Mouse (Mus musculus): ENCODE measurements at regions not wholly inside any gene's neighbourhood (a gene's known extent, or its start where the extent isn't known, plus 50 kb on each side); places are given as distances from the start of the nearest gene placed in this dataset.
A peak's percentile ranks its signal among the peaks of the same experiment; 100 is the strongest.

- no peak for ATAC-seq (replicated peaks)
- WGBS: 87% methylated on average over 8 of the region's 8 CpGs
Measured at GRCm38 (mm10) chr13:106689051-106689450, 247.7 kb downstream of the Ipo11 start.

GRCm38 (mm10) chr13:106669665-106670064, 267.1 kb downstream of the Ipo11 start:
- Histone ChIP-seq H3K4me2 (replicated peaks) (no peak overlapping the region), H3K4me1 (no peaks in the 10 kb centered on the region), H3K36me3 (no peaks in the 10 kb centered on the region), H3K9me3 (no peaks in the 10 kb centered on the region), H3K27ac (replicated peaks) (no peak overlapping the region), H3K27me3 (no peaks in the 10 kb centered on the region), H3K9ac (replicated peaks) (no peak overlapping the region), H3K4me3 (no peak overlapping the region)
- WGBS: 90% methylated on average over 5 of the region's 5 CpGs
- no peak for ATAC-seq (replicated peaks)

More at GRCm38 (mm10) chr13:106689051-106689450, 247.7 kb downstream of the Ipo11 start:
- no peaks in the 10 kb centered on the region for H3K27me3 ChIP-seq
- no peaks in the 10 kb centered on the region for H3K9me3 ChIP-seq
- H3K36me3 ChIP-seq: no peaks in the 10 kb centered on the region
- H3K4me1 ChIP-seq: no peaks in the 10 kb centered on the region
- no peak overlapping the region for H3K4me2 ChIP-seq (replicated peaks)
- no peak overlapping the region for H3K27ac ChIP-seq (replicated peaks)
- H3K4me3 ChIP-seq: no peak overlapping the region
- no peak overlapping the region for H3K9ac ChIP-seq (replicated peaks)

DNA sequence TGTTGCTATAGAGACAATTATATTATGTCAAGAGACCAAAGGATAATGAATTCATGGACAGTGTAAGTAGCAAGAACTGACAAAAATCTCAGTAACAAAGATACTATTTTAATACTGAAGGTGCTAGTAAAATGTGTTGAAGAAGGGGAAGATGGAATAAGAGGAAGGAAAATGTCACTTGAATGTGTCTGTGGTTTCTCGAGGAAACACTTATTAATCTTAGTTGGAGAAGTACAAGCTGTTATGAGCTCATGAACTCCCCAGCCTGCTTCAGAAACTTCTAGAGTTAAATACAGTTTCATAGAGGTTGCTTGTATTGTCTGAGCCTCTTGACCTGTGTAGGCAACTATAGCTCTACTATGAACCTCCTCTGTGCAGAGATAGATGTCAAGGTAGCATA, 274.6 kb downstream of the Ipo11 start:
- no peak for ATAC-seq (replicated peaks)
- Histone ChIP-seq H3K4me3 (no peak overlapping the region), H3K27me3 (no peaks in the 10 kb centered on the region), H3K9me3 (no peaks in the 10 kb centered on the region), H3K4me2 (replicated peaks) (no peak overlapping the region), H3K36me3 (no peaks in the 10 kb centered on the region), H3K9ac (replicated peaks) (no peak overlapping the region), H3K4me1 (no peaks in the 10 kb centered on the region), H3K27ac (replicated peaks) (no peak overlapping the region)
- 90% methylated on average over 1 of the region's 1 CpGs for WGBS

- no peaks in the 10 kb centered on the region for H3K27me3 ChIP-seq
- H3K9ac ChIP-seq (replicated peaks): no peak overlapping the region
- no peak for ATAC-seq (replicated peaks)
- no peak overlapping the region for H3K4me3 ChIP-seq
- H3K4me1 ChIP-seq: no peaks in the 10 kb centered on the region
- no peaks in the 10 kb centered on the region for H3K36me3 ChIP-seq
- no peak overlapping the region for H3K4me2 ChIP-seq (replicated peaks)
- H3K27ac ChIP-seq (replicated peaks): no peak overlapping the region
- no peaks in the 10 kb centered on the region for H3K9me3 ChIP-seq
Measured at GRCm38 (mm10) chr13:106649363-106649762, 287.4 kb downstream of the Ipo11 start.

DNA sequence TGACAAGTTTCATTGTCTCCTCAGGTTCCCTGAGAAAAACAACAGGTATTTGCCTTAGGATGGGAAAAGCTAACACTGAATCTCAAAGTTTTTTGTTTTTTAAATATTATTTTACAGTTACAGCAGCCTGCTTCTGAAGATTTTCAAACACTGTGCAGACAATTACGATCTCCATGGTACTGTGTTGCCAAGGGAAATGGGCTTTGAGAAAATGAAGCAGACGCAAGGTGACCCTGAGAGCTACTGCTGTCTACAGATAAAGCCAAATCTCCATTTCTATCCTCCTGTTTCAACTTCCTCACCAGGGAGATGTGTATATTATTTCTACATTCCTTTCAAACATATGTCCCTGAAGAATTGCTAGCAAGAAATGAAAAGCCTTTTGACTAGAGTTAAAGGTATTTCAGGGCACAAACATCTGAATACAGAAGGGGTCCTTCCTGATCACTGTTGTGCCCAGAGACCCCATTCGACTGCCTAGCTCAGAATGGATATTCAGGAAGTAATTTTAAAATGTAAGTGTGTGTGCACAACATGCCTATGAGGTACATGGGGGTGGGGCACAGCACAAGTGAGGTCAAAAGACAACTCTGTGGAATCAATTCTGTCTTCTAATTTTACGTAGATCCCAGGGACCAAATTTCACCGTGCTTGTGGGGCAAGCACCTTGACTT, 293.3 kb downstream of the Ipo11 start:
- H3K27ac ChIP-seq (replicated peaks): no peak overlapping the region
- no peaks in the 10 kb centered on the region for H3K36me3 ChIP-seq
- no peak overlapping the region for H3K4me3 ChIP-seq
- no peak overlapping the region for H3K9ac ChIP-seq (replicated peaks)
- no peaks in the 10 kb centered on the region for H3K9me3 ChIP-seq
- no peak overlapping the region for H3K4me2 ChIP-seq (replicated peaks)
- 84% methylated on average over 5 of the region's 5 CpGs for whole genome bisulfite sequencing
- H3K4me1 ChIP-seq: no peaks in the 10 kb centered on the region
- ATAC-seq (replicated peaks): no peak
- H3K27me3 ChIP-seq: no peaks in the 10 kb centered on the region

GRCm38 (mm10) chr13:106638706-106639385, 297.9 kb downstream of the Ipo11 start:
- no peak overlapping the region for H3K4me3 ChIP-seq
- H3K4me2 ChIP-seq (replicated peaks): no peak overlapping the region
- no peaks in the 10 kb centered on the region for H3K27me3 ChIP-seq
- no peak overlapping the region for H3K27ac ChIP-seq (replicated peaks)
- no peaks in the 10 kb centered on the region for H3K36me3 ChIP-seq
- H3K4me1 ChIP-seq: no peaks in the 10 kb centered on the region
- no peak for ATAC-seq (replicated peaks)
- no peak overlapping the region for H3K9ac ChIP-seq (replicated peaks)
- H3K9me3 ChIP-seq: no peaks in the 10 kb centered on the region
- 88% methylated on average over 7 of the region's 7 CpGs for WGBS

- H3K4me2 ChIP-seq (replicated peaks): no peak overlapping the region
- no peaks in the 10 kb centered on the region for H3K36me3 ChIP-seq
- 73% methylated on average over 2 of the region's 2 CpGs for WGBS
- H3K9me3 ChIP-seq: no peaks in the 10 kb centered on the region
- no peak overlapping the region for H3K27ac ChIP-seq (replicated peaks)
- no peaks in the 10 kb centered on the region for H3K27me3 ChIP-seq
- H3K4me1 ChIP-seq: no peaks in the 10 kb centered on the region
- no peak overlapping the region for H3K4me3 ChIP-seq
- no peak overlapping the region for H3K9ac ChIP-seq (replicated peaks)
- ATAC-seq (replicated peaks): no peak
Measured at GRCm38 (mm10) chr13:106591729-106592128, 345.0 kb downstream of the Ipo11 start.

GRCm38 (mm10) chr13:106567658-106568359, 368.9 kb downstream of the Ipo11 start:
- 0 out of 2 replicates have a peak, but pooled peaks have one; percentile 41 for ATAC-seq (replicated peaks)
- H3K9ac ChIP-seq (replicated peaks): no peak overlapping the region
- H3K36me3 ChIP-seq: no peaks in the 10 kb centered on the region
- H3K27me3 ChIP-seq: no peaks in the 10 kb centered on the region
- H3K27ac ChIP-seq (replicated peaks): no peak overlapping the region
- H3K4me2 ChIP-seq (replicated peaks): no peak overlapping the region
- no peaks in the 10 kb centered on the region for H3K9me3 ChIP-seq
- H3K4me1 ChIP-seq: no peaks in the 10 kb centered on the region
- no peak overlapping the region for H3K4me3 ChIP-seq
- 50% methylated on average over 9 of the region's 9 CpGs for WGBS

GRCm38 (mm10) chr13:106562588-106562987, 374.2 kb downstream of the Ipo11 start:
- Histone ChIP-seq H3K27me3 (no peaks in the 10 kb centered on the region), H3K9me3 (no peaks in the 10 kb centered on the region), H3K36me3 (no peaks in the 10 kb centered on the region), H3K9ac (replicated peaks) (no peak overlapping the region), H3K4me2 (replicated peaks) (no peak overlapping the region), H3K27ac (replicated peaks) (peak overlapping the region; percentile 54; the same call in 1 of the 2 replicates), H3K4me3 (no peak overlapping the region), H3K4me1 (peaks cover 3% of the 10 kb centered on the region; the same call in 1 of the 2 replicates)
- no peak; the same call in 1 of the 2 replicates for ATAC-seq (replicated peaks)
- WGBS: 95% methylated on average over 1 of the region's 1 CpGs

DNA sequence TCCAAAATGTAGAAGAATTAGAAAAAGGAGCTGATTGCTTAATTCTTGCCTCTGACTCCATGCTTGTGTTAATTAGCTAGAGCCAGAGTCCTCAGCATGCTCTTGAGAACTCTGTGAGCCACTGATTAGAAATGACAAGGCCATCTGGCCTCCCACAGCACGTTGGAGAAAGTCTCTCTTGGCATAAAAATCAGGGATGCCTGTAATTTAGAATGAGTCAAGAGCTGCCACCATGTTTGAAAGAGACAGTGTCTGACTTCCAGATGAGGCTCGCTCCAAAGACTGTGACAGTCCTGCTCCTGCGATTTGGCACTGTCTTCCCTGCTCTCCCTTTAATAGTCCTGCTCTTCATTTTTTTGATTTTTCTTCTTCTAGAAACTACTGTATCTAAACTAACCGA, 374.6 kb downstream of the Ipo11 start:
- Histone ChIP-seq H3K4me2 (replicated peaks) (no peak overlapping the region), H3K36me3 (no peaks in the 10 kb centered on the region), H3K27me3 (no peaks in the 10 kb centered on the region), H3K9ac (replicated peaks) (no peak overlapping the region), H3K9me3 (no peaks in the 10 kb centered on the region), H3K4me1 (peaks cover 3% of the 10 kb centered on the region; the same call in 1 of the 2 replicates), H3K27ac (replicated peaks) (no peak overlapping the region), H3K4me3 (no peak overlapping the region)
- peak; percentile 88 for ATAC-seq (replicated peaks)
- WGBS: 50% methylated on average over 4 of the region's 4 CpGs

GRCm38 (mm10) chr13:106525406-106526206, 411.2 kb downstream of the Ipo11 start:
- peak overlapping the region; percentile 52 for H3K27ac ChIP-seq (replicated peaks)
- no peaks in the 10 kb centered on the region for H3K27me3 ChIP-seq
- H3K9me3 ChIP-seq: no peaks in the 10 kb centered on the region
- peak; percentile 85 for ATAC-seq (replicated peaks)
- 69% methylated on average over 11 of the region's 11 CpGs for WGBS
- H3K4me3 ChIP-seq: no peak overlapping the region
- no peaks in the 10 kb centered on the region for H3K4me1 ChIP-seq
- H3K9ac ChIP-seq (replicated peaks): no peak overlapping the region
- H3K4me2 ChIP-seq (replicated peaks): no peak overlapping the region
- no peaks in the 10 kb centered on the region for H3K36me3 ChIP-seq
